Mouse (Mus musculus) embryonic stem cell, embryonic (primary cell): Measurements from ENCODE around the gene Tango2.

ENCODE experiments used
- CTCF ChIA-PET, 4 experiments: fragments of 300-600 bp in 2 of 4; fragments of 350-600 bp in 2 of 4; sonication (Branson Sonifier 250); formaldehyde crosslinking; loops; one replicate each; lab custom pipeline; 2022; ENCODE audit warnings: inconsistent platforms in 2 of 4; lab: Charles Lee
- POLR2A ChIA-PET, 4 experiments: fragments of 300-600 bp in 2 of 4; fragments of 350-600 bp in 2 of 4; sonication (Branson Sonifier 250); formaldehyde crosslinking; loops; one replicate each; lab custom pipeline; 2022; ENCODE audit warnings: antibody characterized with exemption in 4 of 4, inconsistent platforms in 1 of 4; lab: Charles Lee

The Tango2 gene

GRCm38 (mm10) chr16:18373632-18374031 is 25.7 kb upstream of the Tango2 start:
- ChIA-PET POLR2A (interaction anchor here in 3 of 4 experiments (1.1 to 2.3 kb wide), 6 partner anchors 10 to 22 kb away, joined by 3 to 7 read pairs (median 3); no protein-coding TSS in a partner anchor), CTCF (no interaction called here)

- ChIA-PET CTCF (no interaction called here), POLR2A (interaction anchor here in 2 of 4 experiments (1.9 to 2.2 kb wide), 2 partner anchors 10 to 22 kb away, joined by 4 to 5 read pairs; no protein-coding TSS in a partner anchor)
Observed at GRCm38 (mm10) chr16:18370197-18370596, 22.3 kb upstream of the Tango2 start.

GRCm38 (mm10) chr16:18366849-18367248 is 18.9 kb upstream of the Tango2 start:
- ChIA-PET POLR2A (interaction anchor here in 3 of 4 experiments (0.6 to 1.8 kb wide), 12 partner anchors 9 to 40 kb away, joined by 3 to 6 read pairs (median 4); no protein-coding TSS in a partner anchor), CTCF (interaction anchor here in 1 of 4 experiments (1.1 kb wide), 1 partner anchor 20 kb away, joined by 3 read pairs; no protein-coding TSS in a partner anchor)

- ChIA-PET POLR2A (interaction anchor here in 2 of 4 experiments (0.9 to 2.8 kb wide), 6 partner anchors 14 to 33 kb away, joined by 3 to 8 read pairs (median 6); no protein-coding TSS in a partner anchor), CTCF (interaction anchor here in 1 of 4 experiments (2.8 kb wide), 1 partner anchor 15 kb away, joined by 8 read pairs; the partner anchor contains the start of genes Arvcf and Tango2)
Observed at GRCm38 (mm10) chr16:18362948-18363347, 15.0 kb upstream of the Tango2 start.

GRCm38 (mm10) chr16:18360151-18360805 is 12.4 kb upstream of the Tango2 start:
- POLR2A ChIA-PET, result interaction anchor here in 3 of 4 experiments (0.5 to 2.5 kb wide), 12 partner anchors 9 to 517 kb away, joined by 3 to 20 read pairs (median 4); partner anchors contain the start of genes Arvcf (in 1 of the 3), Hira (in 1 of the 3), Mrpl40 (in 1 of the 3) and Tango2 (in 1 of the 3)
- CTCF ChIA-PET, result interaction anchor here in 2 of 4 experiments (0.5 to 1.6 kb wide), 3 partner anchors 12 to 15 kb away, joined by 3 to 4 read pairs (median 3); partner anchors contain the start of genes Arvcf (in 1 of the 2) and Tango2 (in 1 of the 2)

- ChIA-PET POLR2A (interaction anchor here in 3 of 4 experiments (0.6 to 2.9 kb wide), 12 partner anchors 9 to 269 kb away, joined by 3 to 13 read pairs (median 6); no protein-coding TSS in a partner anchor), CTCF (interaction anchor here in 3 of 4 experiments (1.1 to 1.2 kb wide), 3 partner anchors 13 to 14 kb away, joined by 3 to 5 read pairs (median 4); no protein-coding TSS in a partner anchor)
Observed at GRCm38 (mm10) chr16:18357977-18358376, 10.1 kb upstream of the Tango2 start.

GRCm38 (mm10) chr16:18356961-18357360 is 9.1 kb upstream of the Tango2 start:
- ChIA-PET POLR2A (interaction anchor here in 2 of 4 experiments (0.7 to 2.9 kb wide), 13 partner anchors 10 to 268 kb away, joined by 3 to 13 read pairs (median 5); no protein-coding TSS in a partner anchor), CTCF (interaction anchor here in 3 of 4 experiments (0.6 to 1.3 kb wide), 5 partner anchors 8 to 482 kb away, joined by 3 to 9 read pairs (median 3); no protein-coding TSS in a partner anchor)

- ChIA-PET CTCF (interaction anchor here in 1 of 4 experiments (1.6 kb wide), 1 partner anchor 91 kb away, joined by 6 read pairs; no protein-coding TSS in a partner anchor), POLR2A (interaction anchor here in 1 of 4 experiments (0.9 kb wide), 1 partner anchor 29 kb away, joined by 3 read pairs; no protein-coding TSS in a partner anchor)
Observed at GRCm38 (mm10) chr16:18353106-18353505, 5.2 kb upstream of the Tango2 start.

GRCm38 (mm10) chr16:18351313-18352055 is 3.6 kb upstream of the Tango2 start:
- CTCF ChIA-PET, result interaction anchor here in 1 of 4 experiments (1.0 kb wide), 1 partner anchor 55 kb away, joined by 3 read pairs; no protein-coding TSS in a partner anchor
- POLR2A ChIA-PET, result interaction anchor here in 2 of 4 experiments (1.1 to 1.4 kb wide), 3 partner anchors 10 to 104 kb away, joined by 3 to 4 read pairs (median 3); partner anchors contain the start of genes Ranbp1 (in 1 of the 2) and Trmt2a (in 1 of the 2)

GRCm38 (mm10) chr16:18349761-18350325 is 1.9 kb upstream of the Tango2 start:
- ChIA-PET POLR2A (interaction anchor here in 3 of 4 experiments (0.6 to 3.5 kb wide), 10 partner anchors 9 to 101 kb away, joined by 3 to 46 read pairs (median 4); partner anchors contain the start of genes Ranbp1 (in 1 of the 3) and Trmt2a (in 1 of the 3)), CTCF (interaction anchor here in 1 of 4 experiments (0.8 to 1.1 kb wide), 2 partner anchors 46 to 57 kb away, joined by 3 read pairs; no protein-coding TSS in a partner anchor)

- CTCF ChIA-PET, result interaction anchor here (0.5 to 2.6 kb wide), 13 partner anchors 15 to 273 kb away, joined by 3 to 17 read pairs (median 4); partner anchors contain the start of gene Gp1bb (in 1 of the 4)
- POLR2A ChIA-PET, result interaction anchor here in 3 of 4 experiments (0.6 to 5.9 kb wide), 25 partner anchors 8 to 463 kb away, joined by 3 to 46 read pairs (median 4); partner anchors contain the start of genes Cdc45 (in 1 of the 3), Cldn5 (in 1 of the 3), Prodh (in 1 of the 3) and Ranbp1 (in 1 of the 3)
Observed at GRCm38 (mm10) chr16:18348601-18349175, 785 bp upstream of the Tango2 start.

- POLR2A ChIA-PET, result interaction anchor here in 3 of 4 experiments (0.6 to 5.9 kb wide), 38 partner anchors 11 to 531 kb away, joined by 3 to 23 read pairs (median 4); partner anchors contain the start of genes Gp1bb (in 1 of the 3), Hira (in 1 of the 3), Mrpl40 (in 1 of the 3) and Ranbp1 (in 1 of the 3)
- CTCF ChIA-PET, result interaction anchor here (0.5 to 2.5 kb wide), 61 partner anchors 9 to 557 kb away, joined by 3 to 19 read pairs (median 3); partner anchors contain the start of genes Gm20518 (in 1 of the 4) and Txnrd2 (in 1 of the 4)
Observed at GRCm38 (mm10) chr16:18345243-18345642, 2.7 kb downstream of the Tango2 start.

GRCm38 (mm10) chr16:18343778-18344177 is 4.1 kb downstream of the Tango2 start:
- ChIA-PET CTCF (interaction anchor here in 3 of 4 experiments (0.9 to 2.5 kb wide), 8 partner anchors 15 to 100 kb away, joined by 3 to 15 read pairs (median 6); no protein-coding TSS in a partner anchor), POLR2A (interaction anchor here in 3 of 4 experiments (0.6 to 5.9 kb wide), 18 partner anchors 10 to 485 kb away, joined by 3 to 23 read pairs (median 4); no protein-coding TSS in a partner anchor)

GRCm38 (mm10) chr16:18342650-18343570 is 5.0 kb downstream of the Tango2 start:
- POLR2A ChIA-PET, result interaction anchor here in 3 of 4 experiments (0.7 to 4.2 kb wide), 16 partner anchors 9 to 259 kb away, joined by 3 to 15 read pairs (median 4); no protein-coding TSS in a partner anchor
- CTCF ChIA-PET, result no interaction called here

- ChIA-PET CTCF (no interaction called here), POLR2A (interaction anchor here in 2 of 4 experiments (0.9 to 1.6 kb wide), 6 partner anchors 20 to 162 kb away, joined by 3 to 4 read pairs (median 3); partner anchors contain the start of genes Ranbp1 (in 1 of the 2) and Trmt2a (in 1 of the 2))
Observed at GRCm38 (mm10) chr16:18342076-18342475, 5.8 kb downstream of the Tango2 start.
